Mouse (Mus musculus) embryonic facial prominence, embryonic 11.5 days (tissue): ENCODE measurements around the gene H6pd. TPM values are rescaled to one million over a fixed set of nuclear protein-coding genes. Genes with fewer than 3 reads are reported as not detected.

Experiments used
- ATAC-seq: fragments of 200-750 bp; cut with Nextera tagmentation; replicated peaks from 2 replicates; pipeline ENCODE4 v1.8.0; 2017; ENCODE audit warnings: low read depth; ENCODE audit not compliant: insufficient number of reproducible peaks, low FRiP score, low TSS enrichment
- DNase-seq: peaks from one replicate; pipeline ENCODE4 v3.0.0-alpha.2; 2015; ENCODE audit warnings: low spot score
- H3K27ac ChIP-seq: fragments of 300-500 bp; sonication (generic); replicated peaks from 2 replicates; pipeline ENCODE4 v1.5.1; 2014; ENCODE audit warnings: mild to moderate bottlenecking, low read depth, low read length, control low read depth
- H3K27me3 ChIP-seq: fragments of 300-500 bp; sonication (generic); 2 replicates; pipeline ENCODE4 v1.6.1; 2014; ENCODE audit warnings: mild to moderate bottlenecking, low read length, moderate library complexity, mixed read lengths; ENCODE audit not compliant: control insufficient read depth, insufficient read depth
- H3K36me3 ChIP-seq: fragments of 300-500 bp; sonication (generic); replicated peaks from 2 replicates; pipeline ENCODE4 v1.6.1; 2014; ENCODE audit warnings: low read depth, mild to moderate bottlenecking, low read length, moderate library complexity, mixed read lengths; ENCODE audit not compliant: control insufficient read depth, insufficient read depth
- H3K4me1 ChIP-seq: fragments of 300-500 bp; sonication (generic); 2 replicates; pipeline ENCODE4 v1.6.1; 2014; ENCODE audit warnings: low read length, mixed read lengths; ENCODE audit not compliant: control insufficient read depth, insufficient read depth
- H3K4me2 ChIP-seq: fragments of 300-500 bp; sonication (generic); 2 replicates; pipeline ENCODE4 v1.6.1; 2014; ENCODE audit warnings: low read depth, mild to moderate bottlenecking, control low read depth, low read length, moderate library complexity
- H3K4me3 ChIP-seq: fragments of 300-500 bp; sonication (generic); 2 replicates; pipeline ENCODE4 v1.5.1; 2014; ENCODE audit warnings: low read depth, low read length, control low read depth
- H3K9ac ChIP-seq: fragments of 300-500 bp; sonication (generic); replicated peaks from 2 replicates; pipeline ENCODE4 v1.6.1; 2014; ENCODE audit warnings: mild to moderate bottlenecking, control low read depth, low read length
- H3K9me3 ChIP-seq: fragments of 300-500 bp; sonication (generic); replicated peaks from 2 replicates; pipeline ENCODE4 v1.6.1; 2016; ENCODE audit warnings: mild to moderate bottlenecking, low read length, inconsistent platforms, mixed read lengths; ENCODE audit not compliant: control insufficient read depth
- WGBS: fragments of 180-500 bp; shearing (Covaris S2); extraction: QIAGEN DNeasy Blood & Tissue Kit; methylation state at CpG from one replicate; pipeline ENCODE4 v1.1.7; 2014; 5-methylcytosine and 5-hydroxymethylcytosine counted together
- polyA plus RNA-seq: library from polyadenylated mRNA; unstranded; fragments of >200 nt; fragmentation: Nextera tagmentation; extraction: Ambion mirVana; gene quantifications from 2 replicates; pipeline ENCODE4 v1.2.1, GENCODE M21; 2014

Gene H6pd
- polyA plus RNA-seq, 1 experiment from 2014 or later, result 3.2 TPM

GRCm38 (mm10) chr4:149945194-149945593, 63.6 kb downstream of the H6pd start:
- ATAC-seq (no peak; the same call in 1 of the 2 replicates), DNase-seq (no peak)
- H3K9me3 ChIP-seq, result no peaks in the 10 kb centered on the region
- H3K9ac ChIP-seq, result no peak overlapping the region
- no peak overlapping the region for H3K27ac ChIP-seq
- no peaks in the 10 kb centered on the region for H3K36me3 ChIP-seq
- H3K27me3 ChIP-seq, result no peaks in the 10 kb centered on the region
- H3K4me2 ChIP-seq, result no peak overlapping the region
- no peak overlapping the region for H3K4me3 ChIP-seq
- peaks cover 24% of the 10 kb centered on the region for H3K4me1 ChIP-seq
- WGBS, result 24% methylated on average over 9 of the region's 9 CpGs

- Histone ChIP-seq H3K9me3 (no peaks in the 10 kb centered on the region), H3K36me3 (no peaks in the 10 kb centered on the region), H3K4me3 (no peak overlapping the region), H3K4me2 (no peak overlapping the region), H3K27ac (no peak overlapping the region), H3K4me1 (peaks cover 21% of the 10 kb centered on the region), H3K27me3 (no peaks in the 10 kb centered on the region), H3K9ac (no peak overlapping the region)
- WGBS, result 24% methylated on average over 12 of the region's 12 CpGs
- ATAC-seq (no peak), DNase-seq (peak; percentile 69)
Measured at GRCm38 (mm10) chr4:149944214-149944613, 64.6 kb downstream of the H6pd start.

GRCm38 (mm10) chr4:149942831-149943741, 65.7 kb downstream of the H6pd start:
- no peaks in the 10 kb centered on the region for H3K36me3 ChIP-seq
- H3K27me3 ChIP-seq, result no peaks in the 10 kb centered on the region
- peaks cover 21% of the 10 kb centered on the region for H3K4me1 ChIP-seq
- no peak for DNase-seq
- no peak overlapping the region for H3K4me2 ChIP-seq
- 43% methylated on average over 10 of the region's 10 CpGs for WGBS
- no peaks in the 10 kb centered on the region for H3K9me3 ChIP-seq
- H3K9ac ChIP-seq, result no peak overlapping the region
- ATAC-seq, result no peak
- H3K27ac ChIP-seq, result no peak overlapping the region
- no peak overlapping the region for H3K4me3 ChIP-seq

- no peaks in the 10 kb centered on the region for H3K27me3 ChIP-seq
- H3K4me1 ChIP-seq, result peaks cover 14% of the 10 kb centered on the region
- DNase-seq (no peak), ATAC-seq (no peak)
- H3K4me2 ChIP-seq, result no peak overlapping the region
- no peaks in the 10 kb centered on the region for H3K36me3 ChIP-seq
- H3K9ac ChIP-seq, result no peak overlapping the region
- no peak overlapping the region; the same call in 1 of the 2 replicates for H3K27ac ChIP-seq
- WGBS, result 83% methylated on average over 18 of the region's 18 CpGs
- no peaks in the 10 kb centered on the region for H3K9me3 ChIP-seq
- no peak overlapping the region for H3K4me3 ChIP-seq
Measured at GRCm38 (mm10) chr4:149941067-149941755, 67.6 kb downstream of the H6pd start.

GRCm38 (mm10) chr4:149938701-149939100, 70.1 kb downstream of the H6pd start:
- Histone ChIP-seq H3K27me3 (no peaks in the 10 kb centered on the region), H3K36me3 (no peaks in the 10 kb centered on the region), H3K4me2 (no peak overlapping the region), H3K27ac (no peak overlapping the region; the same call in 1 of the 2 replicates), H3K4me3 (no peak overlapping the region), H3K9me3 (no peaks in the 10 kb centered on the region), H3K4me1 (peaks cover 6% of the 10 kb centered on the region), H3K9ac (no peak overlapping the region)
- DNase-seq, result peak; percentile 77
- WGBS, result 37% methylated on average over 8 of the region's 8 CpGs
- no peak for ATAC-seq

- Histone ChIP-seq H3K27ac (no peak overlapping the region), H3K4me3 (no peak overlapping the region), H3K36me3 (no peaks in the 10 kb centered on the region), H3K9me3 (no peaks in the 10 kb centered on the region), H3K4me1 (peaks cover 2% of the 10 kb centered on the region), H3K9ac (no peak overlapping the region), H3K4me2 (no peak overlapping the region), H3K27me3 (no peaks in the 10 kb centered on the region)
- 60% methylated on average over 5 of the region's 5 CpGs for WGBS
- DNase-seq (no peak), ATAC-seq (no peak)
Measured at GRCm38 (mm10) chr4:149936921-149937320, 71.9 kb downstream of the H6pd start.

GRCm38 (mm10) chr4:149935470-149935869, 73.4 kb downstream of the H6pd start:
- WGBS, result 84% methylated on average over 6 of the region's 6 CpGs
- Histone ChIP-seq H3K27ac (no peak overlapping the region), H3K9ac (no peak overlapping the region), H3K4me2 (no peak overlapping the region), H3K27me3 (no peaks in the 10 kb centered on the region), H3K36me3 (no peaks in the 10 kb centered on the region), H3K4me3 (no peak overlapping the region), H3K9me3 (no peaks in the 10 kb centered on the region), H3K4me1 (peaks cover 2% of the 10 kb centered on the region)
- DNase-seq (no peak), ATAC-seq (no peak)
